Mouse (Mus musculus) stomach, postnatal 0 days (tissue): ENCODE data around the gene Ess2.

ENCODE experiments used
- CTCF ChIP-seq: IDR thresholded peaks from 2 replicates; pipeline ENCODE4 v1.5.1; 2016; ENCODE audit warnings: antibody characterized with exemption, low read depth, mild to moderate bottlenecking, moderate library complexity
- EP300 ChIP-seq: optimal IDR thresholded peaks from 2 replicates; pipeline ENCODE3; 2016; ENCODE audit warnings: antibody characterized with exemption

DNA sequence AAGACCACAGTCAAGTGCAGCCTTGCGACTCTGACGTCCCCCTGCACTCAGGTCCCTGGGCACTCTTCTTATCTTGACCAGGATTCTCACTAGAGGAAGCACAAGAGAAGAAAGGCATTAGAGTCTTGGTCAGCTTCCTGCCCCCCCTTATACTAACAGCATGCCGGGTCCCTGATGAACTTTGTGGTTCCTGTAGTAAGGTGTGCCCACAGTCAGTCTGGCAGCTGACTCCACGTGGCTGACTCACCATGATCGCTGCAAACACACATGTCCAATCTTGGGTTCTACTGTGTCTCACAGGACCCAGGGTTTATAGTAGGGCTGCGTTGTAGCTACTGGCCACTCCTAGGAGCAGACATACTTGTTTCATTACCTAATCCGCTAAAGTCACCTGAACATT, 27.0 kb upstream of the Ess2 start:
- TF ChIP-seq EP300, result no peak
- TF ChIP-seq CTCF, result no peak
